Mouse (Mus musculus) adrenal gland, postnatal 10 days (tissue): ENCODE measurements at regions not wholly inside any gene's neighbourhood (a gene's known extent, or its start where the extent isn't known, plus 50 kb on each side); places are given as distances from the start of the nearest gene placed in this dataset.

Experiments used
- DNase-seq: peaks from one replicate; pipeline ENCODE4 v3.0.0; 2021; ENCODE audit warnings: mixed read lengths

- DNase-seq, result no peak
These were observed 2010.6 kb downstream of the A830018L16Rik start for GRCm38 (mm10) chr1:13424524-13424923.

DNA sequence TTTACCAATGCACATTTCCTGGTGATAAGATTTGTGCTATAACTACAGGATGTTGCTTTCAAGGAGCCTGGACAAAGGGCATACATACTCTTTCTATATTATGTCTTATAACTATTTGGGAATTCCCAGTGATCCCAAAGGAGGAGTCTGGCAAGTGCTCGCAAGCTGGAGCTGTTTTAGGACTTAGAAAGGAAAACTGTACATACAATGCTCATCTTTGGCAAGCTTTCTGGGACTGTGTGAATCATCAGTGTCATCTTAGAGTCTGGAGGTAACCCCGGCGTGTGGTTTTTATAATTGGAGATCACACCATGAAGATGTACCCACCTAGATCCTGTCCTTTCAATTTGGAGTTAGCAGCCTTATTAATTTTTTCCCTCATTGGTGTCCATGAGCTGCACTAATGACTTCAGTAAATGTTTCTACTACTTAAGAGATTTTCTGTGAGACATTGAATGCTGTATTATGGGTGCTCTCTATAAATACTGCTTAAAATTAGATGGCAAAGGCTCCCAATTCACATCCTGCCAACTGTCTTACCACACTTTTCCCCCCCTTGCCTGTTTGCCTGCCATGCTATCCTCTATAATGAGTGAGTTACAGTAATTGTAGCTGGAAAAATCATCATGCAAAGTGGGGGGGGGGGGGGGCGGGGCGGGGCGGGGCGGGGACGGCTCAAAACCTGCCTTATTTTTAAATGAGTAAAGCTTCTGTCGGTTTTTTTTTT lies 2011.9 kb downstream of the A830018L16Rik start:
- no peak for DNase-seq

GRCm38 (mm10) chr1:13426328-13427067 lies 2012.6 kb downstream of the A830018L16Rik start:
- peak; percentile 81 for DNase-seq

DNA sequence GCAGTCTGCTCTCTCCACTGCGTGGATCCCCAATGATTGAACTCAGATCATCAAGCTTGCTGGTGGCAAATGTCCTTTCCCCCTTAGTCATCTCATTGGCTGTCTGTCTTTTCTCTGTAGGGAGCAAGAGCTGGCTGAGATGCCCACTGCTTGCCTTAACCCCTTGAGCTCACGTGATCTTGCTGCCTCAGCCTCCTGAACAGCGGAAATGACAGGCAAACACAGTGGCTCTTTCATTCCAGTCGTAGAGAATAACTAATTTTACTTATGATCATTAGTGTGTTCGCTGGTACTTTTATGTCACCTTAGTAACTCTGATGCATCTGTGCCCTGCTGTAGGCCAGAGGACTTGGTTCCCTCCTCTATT lies 2013.1 kb downstream of the A830018L16Rik start:
- no peak for DNase-seq

GRCm38 (mm10) chr1:13427501-13428207 lies 2013.7 kb downstream of the A830018L16Rik start:
- DNase-seq, result no peak

DNA sequence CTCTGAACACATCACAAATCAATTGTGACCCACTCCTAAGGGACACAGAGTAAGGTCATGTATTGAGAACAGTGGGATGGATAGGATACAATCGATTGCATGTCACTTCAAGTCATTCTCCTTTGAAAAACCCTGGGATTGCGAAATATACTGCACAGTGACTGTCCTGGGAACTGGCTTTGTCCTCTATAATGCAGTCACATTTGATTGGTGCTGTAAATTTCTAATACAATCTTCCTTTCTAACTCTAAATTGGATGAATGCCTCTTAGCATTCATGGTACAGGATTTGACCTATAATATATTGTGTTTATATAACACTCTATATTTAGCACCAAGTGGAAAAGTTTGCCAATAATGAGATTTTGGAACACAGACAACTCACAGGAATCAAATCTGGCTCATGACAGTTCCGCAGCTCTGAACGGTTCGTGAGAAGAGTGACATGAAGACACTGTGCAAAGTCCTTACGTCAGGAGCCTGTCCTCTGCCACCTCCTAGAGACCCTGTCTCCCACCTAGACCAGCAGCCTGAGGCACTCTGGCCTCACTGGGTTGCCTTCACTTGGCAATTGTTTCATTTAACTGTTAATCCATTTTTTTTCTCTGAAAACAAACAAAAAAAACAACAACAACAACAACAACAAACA lies 2024.0 kb downstream of the A830018L16Rik start:
- DNase-seq, result no peak

GRCm38 (mm10) chr1:13442366-13442765 lies 2028.5 kb downstream of the A830018L16Rik start:
- no peak for DNase-seq

GRCm38 (mm10) chr1:13454534-13454933 lies 2040.6 kb downstream of the A830018L16Rik start:
- no peak for DNase-seq

DNA sequence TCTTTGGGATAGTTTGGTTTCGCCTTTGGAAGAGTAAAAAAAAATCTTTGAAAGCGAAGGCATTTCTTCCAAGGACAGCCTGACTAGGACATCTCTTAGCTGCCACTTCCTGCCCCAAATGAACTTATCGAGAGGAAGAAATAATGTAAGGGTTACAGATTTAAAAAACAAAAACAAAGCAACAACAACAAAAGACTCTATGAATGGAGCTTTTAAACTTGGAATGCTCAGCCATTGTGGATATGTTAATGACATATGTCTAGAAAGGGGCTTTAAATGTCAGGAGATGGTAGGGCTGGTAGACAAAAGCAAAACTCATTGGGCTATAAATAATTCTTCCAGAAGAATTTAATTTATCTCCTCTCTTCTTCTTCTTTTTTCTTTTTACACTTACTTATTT lies 2041.7 kb downstream of the A830018L16Rik start:
- no peak for DNase-seq

DNA sequence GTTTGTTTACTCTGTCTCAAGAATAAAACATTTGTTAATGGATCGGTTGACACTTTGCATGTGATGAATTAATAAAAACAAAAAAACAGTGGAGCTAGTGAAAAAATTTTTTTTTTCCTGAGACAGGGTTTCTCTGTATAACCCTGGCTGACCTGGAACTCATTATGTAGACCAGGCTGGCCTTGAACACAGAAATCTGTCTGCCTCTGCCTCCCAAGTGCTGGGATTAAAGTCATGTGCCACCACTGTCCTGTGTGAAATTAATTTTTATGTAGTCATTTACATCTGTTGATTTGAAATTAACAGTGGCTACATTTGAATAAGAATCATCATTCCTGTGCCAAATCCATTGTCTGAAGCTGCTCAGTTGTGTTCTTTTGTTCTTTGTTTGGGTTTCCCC lies 2050.4 kb downstream of the A830018L16Rik start:
- no peak for DNase-seq

GRCm38 (mm10) chr1:13467174-13467573 lies 2053.3 kb downstream of the A830018L16Rik start:
- no peak for DNase-seq

DNA sequence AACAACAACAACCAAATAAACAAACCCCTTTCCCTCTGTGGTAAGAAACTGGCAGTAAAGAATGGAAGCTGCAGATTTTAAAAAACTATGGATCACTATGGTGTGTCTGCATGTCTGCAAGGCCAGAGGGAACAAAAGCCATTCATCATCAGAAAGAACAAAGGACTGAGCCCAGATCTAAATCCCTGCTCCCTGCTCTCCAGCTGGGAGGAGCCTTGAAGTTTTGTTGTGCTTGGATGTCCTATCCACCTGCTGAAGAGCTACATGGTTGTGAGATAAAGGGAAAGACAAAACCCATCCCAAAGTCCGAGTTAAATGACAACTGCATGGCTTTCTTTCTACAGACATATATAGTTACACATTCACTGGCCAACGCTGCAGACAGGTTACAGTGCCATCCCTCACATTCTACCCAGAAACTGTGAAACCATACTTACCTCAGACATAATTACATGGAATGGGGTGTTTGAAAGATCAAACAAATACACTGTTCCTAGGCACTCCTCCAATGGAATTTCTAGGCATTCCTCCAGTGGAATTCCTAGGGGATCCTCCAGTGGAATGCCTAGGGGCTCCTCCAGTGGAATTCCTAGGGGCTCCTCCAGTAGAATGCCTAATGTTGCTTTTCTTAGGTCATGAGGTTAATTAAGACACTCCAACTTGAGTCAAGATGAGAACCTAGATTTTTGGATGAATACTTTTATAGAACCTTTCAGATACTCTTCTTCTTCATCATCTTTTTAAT lies 2054.2 kb downstream of the A830018L16Rik start:
- DNase-seq, result peak; percentile 14

DNA sequence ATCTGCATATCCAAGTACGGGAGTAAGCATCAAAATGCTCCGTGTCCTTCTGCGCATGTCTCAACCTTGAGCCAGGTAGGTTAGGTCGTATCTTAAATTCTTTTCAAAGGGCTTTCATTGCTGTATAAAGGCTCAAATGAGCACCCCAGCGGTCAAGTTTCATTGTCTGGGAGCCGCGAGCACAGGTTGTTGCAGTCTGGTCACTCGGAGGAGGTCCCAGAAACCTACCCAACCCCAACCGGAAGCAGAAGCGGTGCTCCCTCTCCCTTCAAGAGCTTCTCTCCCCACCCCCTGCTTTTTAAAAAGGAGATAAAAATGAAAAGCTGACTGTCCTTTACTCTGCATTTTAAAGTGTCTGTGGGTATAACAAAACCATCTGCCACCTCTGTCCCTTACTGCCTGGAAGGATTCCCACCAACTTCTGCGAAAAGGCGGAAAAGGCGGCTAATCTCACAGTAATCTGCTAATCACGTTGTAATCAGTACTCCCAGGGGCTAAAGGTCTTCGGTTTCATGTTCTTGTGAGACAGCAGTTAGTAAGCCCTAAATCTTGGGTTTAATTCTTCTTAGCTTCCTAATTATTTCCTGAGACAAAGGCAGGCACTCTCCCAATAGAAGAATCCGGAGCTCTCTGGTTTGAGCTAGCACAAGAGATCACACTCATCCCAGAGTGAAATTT lies 2081.0 kb downstream of the A830018L16Rik start:
- DNase-seq, result peak; percentile 12

DNA sequence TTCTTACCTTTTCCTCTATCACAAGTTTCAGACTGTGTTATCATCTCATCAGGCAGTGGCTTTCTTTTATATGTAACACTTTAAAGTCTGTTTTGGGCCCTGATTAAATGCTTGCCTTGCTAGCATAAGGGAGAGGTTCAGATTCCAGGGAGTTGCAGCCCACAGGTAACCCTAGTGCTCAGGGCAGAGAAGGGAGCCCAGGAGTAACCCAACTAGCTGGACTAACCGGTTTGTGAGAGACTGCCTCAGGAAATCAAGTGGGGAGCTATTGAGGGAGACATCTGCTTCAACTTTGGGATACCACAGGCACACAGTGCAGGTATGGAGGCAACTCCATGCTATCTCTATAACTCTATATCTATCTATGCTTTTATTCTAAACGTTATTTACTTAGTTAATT lies 2082.5 kb downstream of the A830018L16Rik start:
- no peak for DNase-seq

DNA sequence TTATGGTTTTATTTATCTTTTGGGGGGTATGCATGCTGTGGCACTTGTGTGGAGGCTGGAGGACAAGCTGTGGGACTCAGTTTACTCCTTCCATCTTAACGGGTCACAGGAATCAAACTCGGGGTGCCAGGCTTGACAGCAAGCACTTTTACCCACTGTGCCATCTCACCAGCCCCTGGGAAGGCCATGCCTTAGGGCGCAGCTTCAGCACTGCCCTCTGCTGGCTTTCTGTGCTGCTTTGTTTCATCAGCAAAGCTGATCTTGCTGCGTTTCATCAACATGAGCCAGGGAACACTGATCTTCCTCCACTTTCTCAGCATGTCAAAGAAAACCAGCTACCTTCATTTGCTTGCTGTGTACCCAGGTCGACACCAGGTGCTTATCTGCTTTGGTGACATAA lies 2086.6 kb downstream of the A830018L16Rik start:
- peak; percentile 78 for DNase-seq

GRCm38 (mm10) chr1:13501938-13502337 lies 2088.0 kb downstream of the A830018L16Rik start:
- DNase-seq, result no peak

GRCm38 (mm10) chr1:13513761-13514160 lies 2099.9 kb downstream of the A830018L16Rik start:
- DNase-seq, result no peak
